Mouse (Mus musculus) heart, adult 10 weeks (tissue): ENCODE results near the gene Atp5h. TPM values are rescaled to one million over a fixed set of nuclear protein-coding genes. Genes with fewer than 3 reads are reported as not detected.

Experiments used
- polyA plus RNA-seq: library from polyadenylated mRNA; stranded (reverse); fragments of 350-450 nt; fragmentation: Illumina TruSeq; extraction: RNeasy Lipid Tissue Mini Kit (QIAGEN cat#74804); gene quantifications from one replicate; pipeline ENCODE4 v1.2.3, GENCODE M21; 2014; ENCODE audit warnings: low read depth, low replicate concordance

Gene Atp5h
- 3,222 TPM for polyA plus RNA-seq

GRCm38 (mm10) chr11:115419531-115420237 lies at the start of gene Atp5h, which contains the start of gene Kctd2:
Gene Atp5h (minus strand): TSS chr11:115419962.
Gene Kctd2 (plus strand): TSS chr11:115420128.

GRCm38 (mm10) chr11:115462243-115462891 lies 42.6 kb upstream of the Atp5h start, which contains the start of gene Slc16a5:
Gene Slc16a5 (plus strand): TSS chr11:115462474.

GRCm38 (mm10) chr11:115439906-115440595 lies 20.3 kb upstream of the Atp5h start, which contains the start of gene Trim80:
Gene Trim80 (plus strand): TSS chr11:115440545.

GRCm38 (mm10) chr11:115403338-115404124 lies 16.2 kb downstream of the Atp5h start, which contains the start of gene Mrpl58:
Gene Mrpl58 (plus strand): TSS chr11:115403752.

GRCm38 (mm10) chr11:115381743-115382539 lies 37.8 kb downstream of the Atp5h start, which contains the start of gene Cdr2l:
Gene Cdr2l (plus strand): TSS chr11:115381916.

GRCm38 (mm10) chr11:115367395-115367944 lies 52.3 kb downstream of the Atp5h start, which contains the start of gene Hid1:
Gene Hid1 (minus strand): TSS chr11:115367756.

Other genes with a start within 250 kb of the Atp5h start
- gene Tmem104, start 232.5 kb downstream of the Atp5h start, polyA plus RNA-seq: 6.1 TPM
- gene Nat9, start 232.1 kb downstream of the Atp5h start, polyA plus RNA-seq: 39.7 TPM
- gene Grin2c, start 152.7 kb downstream of the Atp5h start, polyA plus RNA-seq: 1.4 TPM
- gene Fdxr, start 142.9 kb downstream of the Atp5h start, polyA plus RNA-seq: 14.0 TPM
- 2.6 TPM for gene Fads6, start 122.3 kb downstream of the Atp5h start, polyA plus RNA-seq
- gene Otop2, start 112.8 kb downstream of the Atp5h start, polyA plus RNA-seq: not detected
- not detected for gene Ush1g, start 97.9 kb downstream of the Atp5h start, polyA plus RNA-seq
- gene Otop3, start 85.2 kb downstream of the Atp5h start, polyA plus RNA-seq: not detected
- gene Hid1, start 52.2 kb downstream of the Atp5h start, polyA plus RNA-seq: 3.8 TPM
- gene Cdr2l, start 38.0 kb downstream of the Atp5h start, polyA plus RNA-seq: 3.8 TPM
- 115 TPM for gene Mrpl58, start 16.2 kb downstream of the Atp5h start, polyA plus RNA-seq
- gene Kctd2, start 166 bp upstream of the Atp5h start, polyA plus RNA-seq: 34.3 TPM
- not detected for gene Trim80, start 20.6 kb upstream of the Atp5h start, polyA plus RNA-seq
- gene Slc16a5, start 42.5 kb upstream of the Atp5h start, polyA plus RNA-seq: not detected
- gene Armc7, start 55.7 kb upstream of the Atp5h start, polyA plus RNA-seq: 2.1 TPM
- 14.9 TPM for gene Nt5c, start 71.9 kb upstream of the Atp5h start, polyA plus RNA-seq
- gene Jpt1, start 94.4 kb upstream of the Atp5h start, polyA plus RNA-seq: 88.9 TPM
- gene Sumo2, start 116.3 kb upstream of the Atp5h start, polyA plus RNA-seq: 255 TPM
- gene Nup85, start 144.5 kb upstream of the Atp5h start, polyA plus RNA-seq: 37.0 TPM
- gene Mrps7, start 184.0 kb upstream of the Atp5h start, polyA plus RNA-seq: 79.9 TPM
- gene Gga3, start 184.1 kb upstream of the Atp5h start, polyA plus RNA-seq: 13.7 TPM
- gene Mif4gd, start 193.0 kb upstream of the Atp5h start, polyA plus RNA-seq: 62.3 TPM
- gene Slc25a19, start 208.3 kb upstream of the Atp5h start, polyA plus RNA-seq: 53.1 TPM